Mouse (Mus musculus) MEL (cell line): Measurements from ENCODE around the gene Numbl.

ENCODE experiments used
- CTCF ChIP-seq, 3 experiments: IDR thresholded peaks in 2 of 3; conservative IDR thresholded peaks in 1 of 3; 2 replicates each; pipeline ENCODE4 v1.5.1; 2011 to 2012; ENCODE audit warnings: low read length in 3 of 3, low read depth in 2 of 3, mild to moderate bottlenecking in 2 of 3, improper control_type of control experiment in 1 of 3, inconsistent platforms in 1 of 3, mixed read lengths in 1 of 3, moderate library complexity in 1 of 3; ENCODE audit not compliant: control insufficient read depth in 1 of 3, insufficient read depth in 1 of 3, poor library complexity in 1 of 3, severe bottlenecking in 1 of 3
- GABPA ChIP-seq: IDR thresholded peaks from 2 replicates; pipeline ENCODE4 v1.6.1; 2012; ENCODE audit warnings: low read depth, mild to moderate bottlenecking, inconsistent platforms, low read length, improper control_type of control experiment, moderate library complexity
- POLR2A ChIP-seq, 2 experiments: IDR thresholded peaks; 2 replicates each; pipeline ENCODE4 v1.6.1; 2011 to 2012; ENCODE audit warnings: low read length in 2 of 2, mild to moderate bottlenecking in 2 of 2, control low read depth in 1 of 2, improper control_type of control experiment in 1 of 2, low read depth in 1 of 2, moderate library complexity in 1 of 2; ENCODE audit not compliant: control insufficient read depth in 1 of 2, insufficient read depth in 1 of 2, poor library complexity in 1 of 2
- SIN3A ChIP-seq: IDR thresholded peaks from 2 replicates; pipeline ENCODE4 v1.6.1; 2012; ENCODE audit warnings: low read length, improper control_type of control experiment, inconsistent platforms
- USF2 ChIP-seq, 2 experiments: IDR thresholded peaks; 2 replicates each; pipeline ENCODE4 v1.6.1; 2011 to 2012; ENCODE audit warnings: improper control_type of control experiment in 2 of 2, low read length in 2 of 2, borderline replicate concordance in 1 of 2, inconsistent platforms in 1 of 2, low read depth in 1 of 2, mild to moderate bottlenecking in 1 of 2; ENCODE audit not compliant: insufficient read depth in 1 of 2

GRCm38 (mm10) chr7:27273739-27274351 lies 15.6 kb downstream of the Numbl start:
- no peak for TF ChIP-seq SIN3A
- peak; percentile 6 to 57 (median 36); a peak in 5 of 6 replicates for TF ChIP-seq CTCF (IDR thresholded peaks at IDR 0.05 in 2 of 3, conservative IDR thresholded peaks at IDR 0.05 in 1 of 3; ENCODE audit: control insufficient read depth in 1 of 3, insufficient read depth in 1 of 3, low read depth in 2 of 3, low read length in 3 of 3, poor library complexity in 1 of 3, severe bottlenecking in 1 of 3)
- no peak for TF ChIP-seq USF2 (IDR thresholded peaks at IDR 0.05; ENCODE audit: borderline replicate concordance in 1 of 2, insufficient read depth in 1 of 2, low read depth in 1 of 2, low read length in 2 of 2)
- TF ChIP-seq POLR2A (IDR thresholded peaks at IDR 0.05; ENCODE audit: control insufficient read depth in 1 of 2, insufficient read depth in 1 of 2, low read depth in 1 of 2, low read length in 2 of 2, poor library complexity in 1 of 2): no peak
- no peak for TF ChIP-seq GABPA
